Mouse (Mus musculus) myocyte (in vitro differentiated cells): ENCODE results near the gene Sdhaf3.

Experiments
- CEBPB ChIP-seq: IDR thresholded peaks from 2 replicates; pipeline ENCODE4 v1.6.1; 2011; ENCODE audit warnings: mild to moderate bottlenecking, moderate library complexity; ENCODE audit not compliant: poor library complexity, insufficient read depth, severe bottlenecking
- E2F4 ChIP-seq: IDR thresholded peaks from one replicate; pipeline ENCODE4 v1.6.1; 2011; ENCODE audit warnings: mild to moderate bottlenecking, control low read depth, moderate library complexity; ENCODE audit not compliant: insufficient read depth
- MAX ChIP-seq: IDR thresholded peaks from one replicate; pipeline ENCODE4 v1.6.1; 2011; ENCODE audit warnings: low read depth, mild to moderate bottlenecking, control low read depth
- POLR2A ChIP-seq: IDR thresholded peaks from one replicate; pipeline ENCODE4 v1.6.1; 2011; ENCODE audit warnings: low read depth, mild to moderate bottlenecking, control low read depth, moderate library complexity; ENCODE audit not compliant: insufficient read length
- REST ChIP-seq: IDR thresholded peaks from one replicate; pipeline ENCODE4 v1.6.1; 2011; ENCODE audit warnings: mild to moderate bottlenecking, control low read depth, moderate library complexity; ENCODE audit not compliant: insufficient read depth, insufficient read length
- SRF ChIP-seq: IDR thresholded peaks from one replicate; pipeline ENCODE4 v1.6.1; 2011; ENCODE audit warnings: low read depth; ENCODE audit not compliant: control insufficient read depth, insufficient read length
- TCF12 ChIP-seq: IDR thresholded peaks from one replicate; pipeline ENCODE4 v1.6.1; 2011; ENCODE audit warnings: mild to moderate bottlenecking, control low read depth; ENCODE audit not compliant: poor library complexity, insufficient read depth, severe bottlenecking
- USF1 ChIP-seq: IDR thresholded peaks from one replicate; pipeline ENCODE4 v1.6.1; 2011; ENCODE audit warnings: low read depth, mild to moderate bottlenecking, control low read depth, moderate library complexity

- TF ChIP-seq TCF12 (no peak), POLR2A (no peak), E2F4 (no peak), MAX (no peak), USF1 (no peak), SRF (no peak), CEBPB (no peak), REST (no peak)
These were observed 113.0 kb downstream of the Sdhaf3 start for GRCm38 (mm10) chr6:7068782-7069181.
